Mouse (Mus musculus): Measurements from ENCODE around the gene Pitpnc1. TPM values are rescaled to one million over a fixed set of nuclear protein-coding genes. Genes with fewer than 3 reads are reported as not detected.

The Pitpnc1 gene
- polyA plus RNA-seq, 1 experiment: 0.25 TPM

GRCm38 (mm10) chr11:107238506-107238905, 232.0 kb downstream of the Pitpnc1 start:
- Histone ChIP-seq H3K27me3 (ENCODE audit: control insufficient read depth, insufficient read depth, insufficient read length) (peaks cover 5% of the 10 kb centered on the region), H3K36me3 (ENCODE audit: control insufficient read depth, insufficient read depth) (no peaks in the 10 kb centered on the region), H3ac (ENCODE audit: control insufficient read depth, insufficient read length, low read depth) (no peak overlapping the region), H3K79me3 (ENCODE audit: low read depth) (no peaks in the 10 kb centered on the region), H3K79me2 (ENCODE audit: control insufficient read depth, insufficient read depth) (no peaks in the 10 kb centered on the region), H3K4me3 (ENCODE audit: insufficient read depth, poor library complexity, severe bottlenecking) (no peak overlapping the region)
- no peak for TF ChIP-seq CEBPB (IDR thresholded peaks at IDR 0.05; ENCODE audit: low read depth)
- no peak for TF ChIP-seq MAX (IDR thresholded peaks at IDR 0.05)
- TF ChIP-seq CTCF (IDR thresholded peaks at IDR 0.05; ENCODE audit: control insufficient read depth, insufficient read depth, insufficient read length): no peak
- no peak for TF ChIP-seq FOSL1 (IDR thresholded peaks at IDR 0.05; ENCODE audit: insufficient read depth, low read length, poor library complexity, severe bottlenecking)
- no peak for TF ChIP-seq MYOG (IDR thresholded peaks at IDR 0.05; ENCODE audit: control insufficient read depth, extremely low read depth, insufficient read length)
- TF ChIP-seq USF1 (IDR thresholded peaks at IDR 0.05; ENCODE audit: low read depth): no peak
- TF ChIP-seq MYOD1 (IDR thresholded peaks at IDR 0.05; ENCODE audit: control insufficient read depth, insufficient read length, low read depth): no peak

DNA sequence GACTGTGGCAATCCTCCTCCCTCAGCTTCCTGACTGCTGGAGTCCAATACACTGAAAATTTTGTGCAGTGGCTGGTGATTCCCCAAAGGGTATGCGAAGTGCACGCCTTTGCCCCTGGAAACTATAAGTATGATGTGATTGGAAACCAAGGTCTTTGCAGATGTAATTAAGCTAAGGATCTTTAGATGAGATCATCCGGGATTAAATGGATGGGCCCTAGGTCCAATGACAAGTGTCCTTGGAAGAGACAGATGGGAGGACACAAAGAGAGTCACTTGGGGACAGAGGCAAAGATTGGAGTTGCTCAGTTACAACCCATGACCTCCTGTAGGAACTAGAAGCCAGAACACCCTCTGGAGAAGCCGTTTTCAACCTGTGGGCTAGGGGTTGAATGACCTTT, 233.0 kb downstream of the Pitpnc1 start:
- TF ChIP-seq FOSL1 (IDR thresholded peaks at IDR 0.05; ENCODE audit: insufficient read depth, low read length, poor library complexity, severe bottlenecking) (no peak), MAX (IDR thresholded peaks at IDR 0.05) (no peak), MYOD1 (IDR thresholded peaks at IDR 0.05; ENCODE audit: control insufficient read depth, insufficient read length, low read depth) (no peak), MYOG (IDR thresholded peaks at IDR 0.05; ENCODE audit: control insufficient read depth, extremely low read depth, insufficient read length) (no peak), USF1 (IDR thresholded peaks at IDR 0.05; ENCODE audit: low read depth) (no peak), CTCF (IDR thresholded peaks at IDR 0.05; ENCODE audit: control insufficient read depth, insufficient read depth, insufficient read length) (no peak), CEBPB (IDR thresholded peaks at IDR 0.05; ENCODE audit: low read depth) (no peak)
- H3K27me3 ChIP-seq (ENCODE audit: control insufficient read depth, insufficient read depth, insufficient read length): no peaks in the 10 kb centered on the region
- H3K36me3 ChIP-seq (ENCODE audit: control insufficient read depth, insufficient read depth): no peaks in the 10 kb centered on the region
- no peak overlapping the region for H3ac ChIP-seq (ENCODE audit: control insufficient read depth, insufficient read length, low read depth)
- H3K79me3 ChIP-seq (ENCODE audit: low read depth): no peaks in the 10 kb centered on the region
- no peak overlapping the region for H3K4me3 ChIP-seq (ENCODE audit: insufficient read depth, poor library complexity, severe bottlenecking)
- H3K79me2 ChIP-seq (ENCODE audit: control insufficient read depth, insufficient read depth): no peaks in the 10 kb centered on the region

DNA sequence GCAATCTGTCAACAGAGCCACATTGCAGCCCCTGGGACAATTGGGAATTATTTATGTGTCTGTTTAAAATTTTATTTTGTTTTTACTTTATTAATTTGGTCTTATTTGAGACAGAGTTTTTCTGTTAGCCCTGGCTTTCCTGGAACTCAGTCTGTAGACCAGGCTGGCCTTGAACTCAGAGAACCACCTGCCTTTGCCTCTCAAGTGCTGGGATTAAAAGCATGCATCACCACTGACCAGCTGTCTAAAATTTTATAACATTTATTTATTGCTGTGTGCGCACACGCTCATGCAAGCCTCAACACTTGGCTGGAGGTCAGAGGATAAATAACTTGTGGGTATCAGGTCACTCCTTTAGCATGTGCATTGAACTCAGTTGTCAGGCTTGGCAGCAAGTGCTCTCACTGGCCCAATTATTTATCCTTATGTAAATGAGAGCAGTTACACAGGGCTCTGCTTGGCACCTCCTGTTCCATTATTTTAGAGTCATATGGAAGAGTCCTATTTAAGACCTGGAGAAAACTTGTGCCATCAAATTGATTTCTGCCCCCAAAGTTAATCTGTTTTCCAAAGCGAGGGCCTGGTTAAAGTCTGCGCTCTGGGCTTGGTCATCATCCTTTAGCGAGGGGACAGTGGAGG, 237.1 kb downstream of the Pitpnc1 start:
- H3K27me3 ChIP-seq (ENCODE audit: control insufficient read depth, insufficient read depth, insufficient read length): peaks cover 1% of the 10 kb centered on the region
- H3K79me3 ChIP-seq (ENCODE audit: low read depth): no peaks in the 10 kb centered on the region
- no peak overlapping the region for H3ac ChIP-seq (ENCODE audit: control insufficient read depth, insufficient read length, low read depth)
- TF ChIP-seq CTCF (IDR thresholded peaks at IDR 0.05; ENCODE audit: control insufficient read depth, insufficient read depth, insufficient read length): no peak
- no peak for TF ChIP-seq MYOD1 (IDR thresholded peaks at IDR 0.05; ENCODE audit: control insufficient read depth, insufficient read length, low read depth)
- TF ChIP-seq USF1 (IDR thresholded peaks at IDR 0.05; ENCODE audit: low read depth): no peak
- no peak for TF ChIP-seq MYOG (IDR thresholded peaks at IDR 0.05; ENCODE audit: control insufficient read depth, extremely low read depth, insufficient read length)
- no peak for TF ChIP-seq CEBPB (IDR thresholded peaks at IDR 0.05; ENCODE audit: low read depth)
- no peak for TF ChIP-seq FOSL1 (IDR thresholded peaks at IDR 0.05; ENCODE audit: insufficient read depth, low read length, poor library complexity, severe bottlenecking)
- TF ChIP-seq MAX (IDR thresholded peaks at IDR 0.05): no peak
- no peaks in the 10 kb centered on the region for H3K79me2 ChIP-seq (ENCODE audit: control insufficient read depth, insufficient read depth)
- no peak overlapping the region for H3K4me3 ChIP-seq (ENCODE audit: insufficient read depth, poor library complexity, severe bottlenecking)
- no peaks in the 10 kb centered on the region for H3K36me3 ChIP-seq (ENCODE audit: control insufficient read depth, insufficient read depth)

- Histone ChIP-seq H3ac (ENCODE audit: control insufficient read depth, insufficient read length, low read depth) (no peak overlapping the region), H3K79me2 (ENCODE audit: control insufficient read depth, insufficient read depth) (no peaks in the 10 kb centered on the region), H3K79me3 (ENCODE audit: low read depth) (no peaks in the 10 kb centered on the region), H3K4me3 (ENCODE audit: insufficient read depth, poor library complexity, severe bottlenecking) (no peak overlapping the region), H3K27me3 (ENCODE audit: control insufficient read depth, insufficient read depth, insufficient read length) (peaks cover 4% of the 10 kb centered on the region), H3K36me3 (ENCODE audit: control insufficient read depth, insufficient read depth) (no peaks in the 10 kb centered on the region)
- no peak for TF ChIP-seq FOSL1 (IDR thresholded peaks at IDR 0.05; ENCODE audit: insufficient read depth, low read length, poor library complexity, severe bottlenecking)
- no peak for TF ChIP-seq CTCF (IDR thresholded peaks at IDR 0.05; ENCODE audit: control insufficient read depth, insufficient read depth, insufficient read length)
- TF ChIP-seq MAX (IDR thresholded peaks at IDR 0.05): no peak
- TF ChIP-seq USF1 (IDR thresholded peaks at IDR 0.05; ENCODE audit: low read depth): no peak
These were observed 240.4 kb downstream of the Pitpnc1 start for GRCm38 (mm10) chr11:107230128-107230527.

DNA sequence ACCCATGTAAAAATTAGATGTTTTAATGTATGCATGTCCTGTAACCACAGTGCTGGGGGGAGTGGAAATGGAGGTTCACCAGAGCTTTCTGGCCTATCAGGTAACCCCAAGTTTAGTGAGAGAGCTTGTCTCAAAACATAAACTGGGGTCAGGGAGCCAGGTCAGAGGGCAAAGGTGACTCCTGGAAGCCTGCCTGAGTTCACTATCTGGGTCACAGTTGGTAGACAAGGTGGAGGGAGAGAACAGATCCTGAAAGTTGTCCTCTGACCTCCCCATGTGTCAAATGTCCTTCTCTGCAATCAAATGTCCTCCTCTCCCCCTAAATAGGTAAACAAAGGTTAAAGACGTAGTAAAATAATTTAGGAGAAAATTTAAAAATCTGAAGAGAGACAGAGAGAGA, 244.1 kb downstream of the Pitpnc1 start:
- Histone ChIP-seq H3K27me3 (ENCODE audit: control insufficient read depth, insufficient read depth, insufficient read length) (peaks cover 14% of the 10 kb centered on the region), H3K4me3 (ENCODE audit: insufficient read depth, poor library complexity, severe bottlenecking) (no peak overlapping the region), H3K79me2 (ENCODE audit: control insufficient read depth, insufficient read depth) (no peaks in the 10 kb centered on the region), H3K36me3 (ENCODE audit: control insufficient read depth, insufficient read depth) (no peaks in the 10 kb centered on the region), H3ac (ENCODE audit: control insufficient read depth, insufficient read length, low read depth) (no peak overlapping the region), H3K79me3 (ENCODE audit: low read depth) (no peaks in the 10 kb centered on the region)
- no peak for TF ChIP-seq USF1 (IDR thresholded peaks at IDR 0.05; ENCODE audit: low read depth)
- TF ChIP-seq MAX (IDR thresholded peaks at IDR 0.05): no peak
- no peak for TF ChIP-seq MYOD1 (IDR thresholded peaks at IDR 0.05; ENCODE audit: control insufficient read depth, insufficient read length, low read depth)
- TF ChIP-seq FOSL1 (IDR thresholded peaks at IDR 0.05; ENCODE audit: insufficient read depth, low read length, poor library complexity, severe bottlenecking): no peak
- TF ChIP-seq MYOG (IDR thresholded peaks at IDR 0.05; ENCODE audit: control insufficient read depth, extremely low read depth, insufficient read length): no peak
- no peak for TF ChIP-seq CTCF (IDR thresholded peaks at IDR 0.05; ENCODE audit: control insufficient read depth, insufficient read depth, insufficient read length)
- TF ChIP-seq CEBPB (IDR thresholded peaks at IDR 0.05; ENCODE audit: low read depth): no peak

GRCm38 (mm10) chr11:107226013-107226412, 244.5 kb downstream of the Pitpnc1 start:
- Histone ChIP-seq H3K36me3 (ENCODE audit: control insufficient read depth, insufficient read depth) (no peaks in the 10 kb centered on the region), H3ac (ENCODE audit: control insufficient read depth, insufficient read length, low read depth) (no peak overlapping the region)
- TF ChIP-seq CEBPB (IDR thresholded peaks at IDR 0.05; ENCODE audit: low read depth) (no peak), MAX (IDR thresholded peaks at IDR 0.05) (no peak), MYOG (IDR thresholded peaks at IDR 0.05; ENCODE audit: control insufficient read depth, extremely low read depth, insufficient read length) (no peak), USF1 (IDR thresholded peaks at IDR 0.05; ENCODE audit: low read depth) (no peak), CTCF (IDR thresholded peaks at IDR 0.05; ENCODE audit: control insufficient read depth, insufficient read depth, insufficient read length) (no peak), FOSL1 (IDR thresholded peaks at IDR 0.05; ENCODE audit: insufficient read depth, low read length, poor library complexity, severe bottlenecking) (no peak), MYOD1 (IDR thresholded peaks at IDR 0.05; ENCODE audit: control insufficient read depth, insufficient read length, low read depth) (no peak)

More at GRCm38 (mm10) chr11:107226013-107226412, 244.5 kb downstream of the Pitpnc1 start:
- Histone ChIP-seq H3K79me3 (ENCODE audit: low read depth) (no peaks in the 10 kb centered on the region), H3K79me2 (ENCODE audit: control insufficient read depth, insufficient read depth) (no peaks in the 10 kb centered on the region), H3K4me3 (ENCODE audit: insufficient read depth, poor library complexity, severe bottlenecking) (no peak overlapping the region), H3K27me3 (ENCODE audit: control insufficient read depth, insufficient read depth, insufficient read length) (peaks cover 14% of the 10 kb centered on the region)

Data from C2C12 (cell line).